Mouse (Mus musculus): ENCODE results near the gene Yap1. TPM values are rescaled to one million over a fixed set of nuclear protein-coding genes. Genes with fewer than 3 reads are reported as not detected.
A peak's percentile ranks its signal among the peaks of the same experiment; 100 is the strongest.

The Yap1 gene
- 34.5 and 36.8 TPM in 2 replicates for polyA plus RNA-seq (2016; fragmentation: Nextera tagmentation; extraction: Ambion mirVana)

GRCm38 (mm10) chr9:8004370-8004991 lies at the start of gene Yap1:
Gene Yap1 (minus strand): TSS chr9:8004596.
- Histone ChIP-seq H3K36me3 (replicated peaks) (peaks cover 21% of the 10 kb centered on the region), H3K27ac (peak within 1 kb of the TSS; percentile 99), H3K4me3 (peak within 1 kb of the TSS; percentile 93), H3K27me3 (ENCODE audit: poor library complexity, severe bottlenecking) (no peaks in the 10 kb centered on the region), H3K4me1 (peaks cover 39% of the 10 kb centered on the region), H3K9me3 (no peaks in the 10 kb centered on the region)
- peak; percentile 87 for DNase-seq (ENCODE audit: extremely low spot score, low spot score)
- under 1% methylated on average over 76 of the region's 79 CpGs for WGBS

GRCm38 (mm10) chr9:8043044-8043387 lies 38.6 kb upstream of the Yap1 start:
- Histone ChIP-seq H3K4me3 (peak overlapping the region; percentile 81), H3K27me3 (ENCODE audit: poor library complexity, severe bottlenecking) (no peaks in the 10 kb centered on the region), H3K9me3 (no peaks in the 10 kb centered on the region), H3K4me1 (peaks cover 16% of the 10 kb centered on the region), H3K27ac (peak overlapping the region; percentile 92), H3K36me3 (replicated peaks) (peaks cover 6% of the 10 kb centered on the region)
- DNase-seq (ENCODE audit: extremely low spot score, low spot score): no peak
- WGBS: 18% methylated on average over 5 of the region's 5 CpGs

DNA sequence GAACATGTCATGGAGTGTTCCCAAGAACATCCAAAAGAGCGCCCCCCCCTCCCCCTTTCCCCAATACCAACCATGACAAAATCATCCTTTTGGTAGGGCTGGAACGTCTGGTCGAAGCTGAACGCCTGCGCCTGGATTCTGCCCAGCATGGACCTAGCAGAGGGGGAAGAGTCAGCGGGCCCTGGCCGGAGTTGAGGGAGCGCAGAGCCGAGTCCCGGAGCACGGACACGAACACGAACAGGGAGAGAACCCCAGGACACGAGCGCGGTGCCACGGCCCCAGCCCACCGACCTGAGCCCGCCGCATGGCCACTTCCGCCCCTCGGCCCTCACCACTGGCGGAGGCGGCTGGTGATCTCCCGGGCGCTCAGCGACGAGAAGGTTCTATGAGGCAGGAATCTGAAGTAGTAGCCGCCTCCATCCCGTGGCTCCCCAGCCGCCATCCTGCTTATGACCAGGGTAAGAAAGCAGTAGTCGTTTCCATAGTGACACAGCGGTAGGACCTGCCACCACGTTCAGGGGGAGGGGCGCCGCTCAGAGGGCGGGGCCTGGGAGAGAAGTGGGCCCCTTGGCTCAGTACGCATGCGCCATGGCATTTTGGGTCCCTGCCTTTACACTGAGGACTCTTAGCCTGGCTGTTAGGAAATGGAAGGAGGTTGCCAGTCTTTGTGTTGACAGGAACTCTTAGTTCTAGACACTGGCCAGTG lies 38.1 kb upstream of the Yap1 start, which contains the start of gene Cfap300:
TSS of gene Cfap300 (minus strand) at position 486 of the 706 bp plus-strand sequence.
- H3K27me3 ChIP-seq (ENCODE audit: poor library complexity, severe bottlenecking): no peaks in the 10 kb centered on the region

DNA sequence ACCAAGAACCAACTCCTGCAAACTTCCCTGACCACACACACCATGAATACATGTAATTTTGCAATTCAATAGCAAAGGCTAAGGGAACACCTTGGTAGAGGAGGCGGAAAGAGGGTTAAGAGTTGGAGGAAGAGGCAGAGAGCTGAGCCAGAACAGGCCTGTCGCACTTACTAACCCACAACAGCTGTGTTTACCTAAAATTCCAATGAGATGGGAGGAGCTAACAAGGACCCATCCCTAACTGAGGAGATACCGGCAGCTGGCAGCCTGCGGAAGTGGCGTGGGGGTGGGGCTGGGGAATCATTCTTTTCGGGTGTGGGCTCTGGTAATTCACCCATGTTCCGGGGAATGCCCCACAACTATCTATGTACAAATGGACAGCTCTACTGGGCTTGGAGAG lies 31.1 kb upstream of the Yap1 start:
- DNase-seq (ENCODE audit: extremely low spot score, low spot score): no peak
- peaks cover 8% of the 10 kb centered on the region for H3K4me1 ChIP-seq
- H3K4me3 ChIP-seq: no peak overlapping the region
- H3K27ac ChIP-seq: no peak overlapping the region
- no peaks in the 10 kb centered on the region for H3K9me3 ChIP-seq
- 42% methylated on average over 7 of the region's 7 CpGs for WGBS
- no peaks in the 10 kb centered on the region for H3K27me3 ChIP-seq (ENCODE audit: poor library complexity, severe bottlenecking)
- peaks cover 11% of the 10 kb centered on the region for H3K36me3 ChIP-seq (replicated peaks)

More for the DNA sequence above, 38.1 kb upstream of the Yap1 start, which contains the start of gene Cfap300:
- Histone ChIP-seq H3K4me1 (peaks cover 16% of the 10 kb centered on the region), H3K36me3 (replicated peaks) (peaks cover 6% of the 10 kb centered on the region), H3K27ac (peak within 1 kb of the TSS; percentile 92), H3K4me3 (peak within 1 kb of the TSS; percentile 81), H3K9me3 (no peaks in the 10 kb centered on the region)
- under 1% methylated on average over 39 of the region's 39 CpGs for WGBS
- DNase-seq (ENCODE audit: extremely low spot score, low spot score): peak; percentile 95

GRCm38 (mm10) chr9:8035091-8035490 lies 30.7 kb upstream of the Yap1 start:
- no peaks in the 10 kb centered on the region for H3K27me3 ChIP-seq (ENCODE audit: poor library complexity, severe bottlenecking)
- no peak overlapping the region for H3K27ac ChIP-seq
- no peaks in the 10 kb centered on the region for H3K9me3 ChIP-seq
- H3K36me3 ChIP-seq (replicated peaks): peaks cover 9% of the 10 kb centered on the region
- no peak for DNase-seq (ENCODE audit: extremely low spot score, low spot score)
- no peak overlapping the region for H3K4me3 ChIP-seq
- 59% methylated on average over 4 of the region's 4 CpGs for WGBS
- H3K4me1 ChIP-seq: peaks cover 8% of the 10 kb centered on the region

DNA sequence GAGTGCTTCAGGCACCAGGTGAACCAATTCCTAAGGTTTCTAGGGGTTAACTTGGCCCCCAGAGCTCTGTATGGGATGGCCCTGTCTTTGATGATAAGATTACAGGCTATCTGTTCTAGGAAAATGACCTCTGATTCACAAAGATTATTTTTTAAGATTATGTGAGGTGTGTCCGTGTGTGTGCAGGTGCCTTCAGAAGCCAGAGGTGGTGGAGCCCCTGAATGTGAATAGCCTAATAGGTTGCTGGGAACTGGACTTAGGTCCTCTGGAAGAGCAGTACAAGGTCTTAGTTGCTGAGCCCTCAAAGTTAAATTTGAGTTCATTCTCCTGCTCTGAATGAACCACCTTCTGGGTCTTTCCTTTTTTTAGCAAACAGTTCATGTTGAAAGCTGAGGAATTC lies 29.7 kb upstream of the Yap1 start:
- Histone ChIP-seq H3K27me3 (ENCODE audit: poor library complexity, severe bottlenecking) (no peaks in the 10 kb centered on the region), H3K27ac (no peak overlapping the region), H3K4me1 (peaks cover 8% of the 10 kb centered on the region), H3K4me3 (no peak overlapping the region), H3K36me3 (replicated peaks) (0 out of 2 replicates have a peak, but pooled peaks cover 5% of the 10 kb centered on the region), H3K9me3 (no peaks in the 10 kb centered on the region)
- WGBS: 74% methylated on average over 1 of the region's 1 CpGs
- DNase-seq (ENCODE audit: extremely low spot score, low spot score): no peak

GRCm38 (mm10) chr9:8032847-8033246 lies 28.5 kb upstream of the Yap1 start:
- no peaks in the 10 kb centered on the region for H3K9me3 ChIP-seq
- 0 out of 2 replicates have a peak, but pooled peaks cover 5% of the 10 kb centered on the region for H3K36me3 ChIP-seq (replicated peaks)
- no peak for DNase-seq (ENCODE audit: extremely low spot score, low spot score)
- WGBS: 85% methylated on average over 5 of the region's 5 CpGs
- peaks cover 8% of the 10 kb centered on the region for H3K4me1 ChIP-seq
- H3K4me3 ChIP-seq: no peak overlapping the region
- H3K27ac ChIP-seq: no peak overlapping the region
- H3K27me3 ChIP-seq (ENCODE audit: poor library complexity, severe bottlenecking): no peaks in the 10 kb centered on the region

DNA sequence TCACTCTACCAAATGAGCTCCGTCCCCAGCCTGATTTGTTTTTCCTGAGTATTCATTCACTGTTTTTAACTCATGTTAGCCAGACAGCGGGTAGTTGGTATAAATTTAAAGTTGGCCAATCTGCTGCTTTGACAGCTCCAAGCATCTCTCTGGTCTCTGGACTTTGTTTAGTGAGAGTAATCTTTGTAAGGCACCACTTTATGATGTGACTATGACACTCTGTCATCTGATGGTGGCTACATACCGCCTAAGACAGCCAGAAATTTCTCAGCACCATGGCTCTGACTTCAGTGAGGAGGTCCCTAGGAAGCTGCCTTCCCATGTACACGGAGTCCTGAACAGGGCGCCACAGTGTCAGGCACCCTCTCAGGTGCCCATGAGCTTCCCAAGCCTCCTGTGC lies 14.2 kb upstream of the Yap1 start:
- no peak overlapping the region for H3K4me3 ChIP-seq
- no peaks in the 10 kb centered on the region for H3K36me3 ChIP-seq (replicated peaks)
- H3K4me1 ChIP-seq: no peaks in the 10 kb centered on the region
- WGBS: 90% methylated on average over 5 of the region's 5 CpGs
- no peaks in the 10 kb centered on the region for H3K27me3 ChIP-seq (ENCODE audit: poor library complexity, severe bottlenecking)
- DNase-seq (ENCODE audit: extremely low spot score, low spot score): no peak
- H3K9me3 ChIP-seq: no peaks in the 10 kb centered on the region
- H3K27ac ChIP-seq: no peak overlapping the region

- WGBS: 66% methylated on average over 14 of the region's 20 CpGs
- Histone ChIP-seq H3K4me1 (no peaks in the 10 kb centered on the region), H3K27me3 (ENCODE audit: poor library complexity, severe bottlenecking) (no peaks in the 10 kb centered on the region), H3K27ac (no peak overlapping the region), H3K4me3 (no peak overlapping the region), H3K9me3 (no peaks in the 10 kb centered on the region), H3K36me3 (replicated peaks) (no peaks in the 10 kb centered on the region)
- no peak for DNase-seq (ENCODE audit: extremely low spot score, low spot score)
Observed at GRCm38 (mm10) chr9:8017253-8017913, 13.0 kb upstream of the Yap1 start.

DNA sequence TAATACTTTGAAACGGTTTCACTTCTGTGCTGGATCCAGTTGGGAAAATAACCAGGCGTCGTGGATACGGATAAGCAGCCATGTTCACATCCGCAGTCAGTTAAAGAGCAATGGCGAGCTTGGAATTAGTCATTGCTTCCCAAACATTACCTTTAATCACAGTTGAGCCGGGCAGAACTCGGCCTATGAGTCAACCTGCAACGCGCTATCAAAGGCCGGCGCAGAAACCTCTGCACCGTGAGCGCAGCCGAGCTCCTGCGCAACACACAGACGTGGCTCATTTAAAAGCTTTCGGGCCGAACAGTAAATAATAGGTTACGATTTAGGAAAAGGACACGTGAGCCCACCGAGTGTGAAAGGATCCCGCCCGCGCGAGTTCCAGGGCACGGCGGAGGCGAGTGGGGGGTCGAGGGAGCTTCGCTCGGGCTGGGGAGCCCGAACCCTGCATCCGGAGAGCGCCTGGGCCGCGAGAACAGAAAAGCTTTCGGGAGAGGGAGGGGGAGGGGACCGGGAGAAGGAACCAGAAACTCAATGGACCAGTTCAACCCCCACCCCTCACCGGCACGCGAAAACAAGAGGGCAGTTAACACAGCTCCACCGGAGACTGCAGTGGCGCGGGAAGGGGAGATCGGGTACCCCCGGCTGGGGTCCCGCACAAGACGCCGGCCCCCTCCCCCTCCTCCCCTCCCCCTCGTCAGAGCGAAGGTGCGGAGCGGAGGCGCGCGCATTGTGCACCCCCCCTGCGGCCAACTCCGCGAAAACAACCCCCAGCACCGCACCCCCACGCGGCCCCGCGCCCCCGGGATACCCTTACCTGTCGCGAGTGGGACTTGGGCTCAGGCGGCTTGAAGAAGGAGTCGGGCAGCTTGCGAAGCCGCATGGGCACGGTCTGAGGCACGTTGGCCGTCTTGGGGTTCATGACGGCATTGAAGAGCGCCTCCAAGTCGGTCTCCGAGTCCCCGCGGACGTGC lies 810 bp downstream of the Yap1 start:
- H3K36me3 ChIP-seq (replicated peaks): peaks cover 30% of the 10 kb centered on the region
- no peaks in the 10 kb centered on the region for H3K9me3 ChIP-seq
- peaks cover 48% of the 10 kb centered on the region for H3K4me1 ChIP-seq
- H3K27me3 ChIP-seq (ENCODE audit: poor library complexity, severe bottlenecking): no peaks in the 10 kb centered on the region
- peak overlapping the region; percentile 93 for H3K4me3 ChIP-seq
- WGBS: under 1% methylated on average over 82 of the region's 82 CpGs
- DNase-seq (ENCODE audit: extremely low spot score, low spot score): peak; percentile 77
- H3K27ac ChIP-seq: peak overlapping the region; percentile 99

DNA sequence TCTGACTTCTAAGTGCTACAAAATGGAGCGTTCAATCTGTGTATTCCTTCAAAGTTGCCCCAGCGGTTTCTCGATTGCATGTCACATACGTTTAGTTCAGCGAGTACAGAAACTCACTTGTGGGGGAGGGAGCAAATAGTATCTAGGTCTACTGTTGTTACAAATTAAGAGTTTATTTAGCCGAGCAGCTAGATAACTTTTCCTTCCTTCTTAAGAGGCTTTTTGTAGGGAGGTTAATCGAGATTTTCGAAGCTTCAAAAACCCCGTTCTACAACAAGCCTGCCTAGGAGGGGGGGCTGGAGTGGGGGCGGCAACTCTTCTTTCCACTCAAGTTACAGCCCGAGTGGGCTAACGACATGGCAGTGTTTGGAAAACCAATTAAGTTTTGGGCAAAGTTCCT lies 1.6 kb downstream of the Yap1 start:
- Histone ChIP-seq H3K4me3 (peak overlapping the region; percentile 93), H3K36me3 (replicated peaks) (peaks cover 38% of the 10 kb centered on the region), H3K9me3 (no peaks in the 10 kb centered on the region), H3K27ac (peak overlapping the region; percentile 99), H3K4me1 (peaks cover 48% of the 10 kb centered on the region), H3K27me3 (ENCODE audit: poor library complexity, severe bottlenecking) (no peaks in the 10 kb centered on the region)
- 5% methylated on average over 12 of the region's 12 CpGs for WGBS
- DNase-seq (ENCODE audit: extremely low spot score, low spot score): no peak

GRCm38 (mm10) chr9:8001352-8001751 lies 3.0 kb downstream of the Yap1 start:
- peak overlapping the region; percentile 27 for H3K4me3 ChIP-seq
- H3K9me3 ChIP-seq: no peaks in the 10 kb centered on the region
- no peak overlapping the region for H3K27ac ChIP-seq
- H3K4me1 ChIP-seq: peaks cover 48% of the 10 kb centered on the region
- peaks cover 52% of the 10 kb centered on the region for H3K36me3 ChIP-seq (replicated peaks)
- 66% methylated on average over 7 of the region's 7 CpGs for WGBS
- no peak for DNase-seq (ENCODE audit: extremely low spot score, low spot score)
- no peaks in the 10 kb centered on the region for H3K27me3 ChIP-seq (ENCODE audit: poor library complexity, severe bottlenecking)

Data from forebrain, embryonic 10.5 days (tissue).